Mouse (Mus musculus) T-cell, adult 2 months (primary cell): ENCODE measurements around the gene Sec62.

Experiments
- DNase-seq: peaks from one replicate; pipeline ENCODE4 v3.0.0; 2022; ENCODE audit warnings: low spot score

Gene Sec62

GRCm38 (mm10) chr3:30792737-30793402 lies at the start of gene Sec62:
Gene Sec62 (plus strand): TSS chr3:30792875.
- peak; percentile 92 for DNase-seq

DNA sequence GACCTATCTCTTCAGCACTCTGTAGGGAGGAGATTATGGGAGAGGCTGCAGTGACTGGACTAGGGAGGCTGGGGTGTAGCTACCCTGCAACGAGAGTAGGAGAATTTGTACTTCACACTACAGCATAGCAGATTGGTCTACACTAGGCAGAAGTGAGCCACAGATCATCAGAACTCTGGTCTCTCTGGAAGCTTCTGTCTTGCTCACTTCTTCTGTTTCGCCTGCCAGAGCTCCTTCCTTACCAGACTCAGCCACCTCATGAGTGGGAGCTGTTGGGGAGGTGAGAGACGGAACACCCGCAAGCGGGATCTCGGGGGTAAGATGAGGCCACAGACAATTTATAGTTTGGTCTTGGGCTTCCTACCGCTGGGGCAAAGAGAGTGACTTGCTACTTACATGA lies 49.8 kb upstream of the Sec62 start:
- DNase-seq, result no peak

- DNase-seq, result no peak
These were observed 46.7 kb upstream of the Sec62 start, which contains the start of gene Samd7 for GRCm38 (mm10) chr3:30746006-30746405. Gene Samd7 (plus strand): TSS chr3:30746293.

DNA sequence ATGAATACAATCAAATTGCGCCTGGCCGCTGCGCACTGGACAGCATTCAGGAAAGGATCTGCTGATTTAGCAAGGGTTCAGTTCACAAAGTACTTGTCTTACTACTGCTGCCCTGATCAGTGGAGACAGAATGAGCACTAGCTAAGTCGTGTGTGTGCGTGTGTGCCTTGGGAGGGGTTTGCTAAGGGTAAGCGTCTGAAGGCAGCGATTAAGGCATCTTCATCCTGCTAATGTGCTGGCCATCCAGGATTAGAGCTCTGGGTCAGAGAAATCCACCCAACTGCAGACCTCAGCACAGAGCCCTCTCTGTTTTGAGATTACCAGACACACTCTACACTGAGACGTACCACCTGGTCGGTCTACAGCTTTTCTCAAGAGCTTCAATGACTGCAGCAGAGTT lies 44.4 kb upstream of the Sec62 start:
- DNase-seq, result no peak

GRCm38 (mm10) chr3:30754696-30755095 lies 38.0 kb upstream of the Sec62 start:
- DNase-seq, result no peak

- DNase-seq, result no peak
These were observed 27.8 kb upstream of the Sec62 start for GRCm38 (mm10) chr3:30764877-30765276.

DNA sequence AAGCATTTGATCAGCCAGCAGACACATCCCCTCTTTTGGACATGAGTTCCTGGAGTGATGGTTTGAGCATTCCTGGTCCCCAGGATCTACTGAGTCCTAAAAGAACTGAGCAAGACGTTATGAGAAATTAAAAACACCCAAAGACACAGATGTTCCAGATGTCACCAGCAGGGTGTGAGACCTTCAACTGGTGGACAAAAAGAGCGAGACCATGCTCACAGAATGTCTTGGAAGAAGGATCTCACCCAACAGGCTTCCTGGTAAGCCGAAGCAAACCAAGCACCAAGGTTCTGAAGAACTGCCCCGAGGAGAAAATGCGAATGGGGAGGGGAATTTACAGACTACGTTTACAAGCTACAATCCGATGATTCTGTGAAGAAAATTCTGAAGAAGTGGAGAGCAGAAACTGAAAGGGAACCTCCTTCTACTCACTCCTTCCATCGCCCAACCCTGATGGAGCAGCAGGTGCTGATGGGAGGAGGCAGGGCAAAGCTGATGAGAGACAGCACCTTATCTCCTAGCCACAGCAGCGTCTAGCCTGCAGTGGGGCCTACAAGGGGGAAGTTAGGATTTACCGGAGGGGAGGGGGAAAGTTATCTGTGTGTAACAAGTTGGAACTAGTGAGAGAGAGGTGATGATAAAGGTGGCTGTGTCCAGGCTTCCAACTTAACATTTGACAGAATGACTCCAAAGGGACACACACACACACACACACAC lies 27.2 kb upstream of the Sec62 start:
- peak; percentile 57 for DNase-seq

DNA sequence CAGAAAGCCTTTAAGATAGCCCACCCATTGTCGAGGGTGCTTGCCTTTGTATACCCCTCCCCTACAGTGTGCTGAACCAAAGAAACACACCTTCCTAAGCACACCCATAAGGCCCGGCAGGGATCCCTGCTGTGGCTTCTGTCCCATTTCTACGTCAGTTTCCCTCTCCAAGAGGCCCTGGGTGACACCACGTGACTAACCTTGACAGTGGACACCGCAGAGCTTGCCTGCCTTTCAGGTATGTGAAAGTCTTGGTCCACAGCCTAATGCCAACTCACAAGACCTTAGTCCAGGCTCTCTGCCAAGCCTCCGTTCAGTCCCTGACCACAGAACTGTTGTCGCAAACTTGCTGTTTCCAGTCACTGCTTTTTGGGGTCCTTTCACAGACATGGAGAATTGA lies 26.5 kb upstream of the Sec62 start:
- no peak for DNase-seq

GRCm38 (mm10) chr3:30767271-30767670 lies 25.4 kb upstream of the Sec62 start:
- DNase-seq, result no peak

DNA sequence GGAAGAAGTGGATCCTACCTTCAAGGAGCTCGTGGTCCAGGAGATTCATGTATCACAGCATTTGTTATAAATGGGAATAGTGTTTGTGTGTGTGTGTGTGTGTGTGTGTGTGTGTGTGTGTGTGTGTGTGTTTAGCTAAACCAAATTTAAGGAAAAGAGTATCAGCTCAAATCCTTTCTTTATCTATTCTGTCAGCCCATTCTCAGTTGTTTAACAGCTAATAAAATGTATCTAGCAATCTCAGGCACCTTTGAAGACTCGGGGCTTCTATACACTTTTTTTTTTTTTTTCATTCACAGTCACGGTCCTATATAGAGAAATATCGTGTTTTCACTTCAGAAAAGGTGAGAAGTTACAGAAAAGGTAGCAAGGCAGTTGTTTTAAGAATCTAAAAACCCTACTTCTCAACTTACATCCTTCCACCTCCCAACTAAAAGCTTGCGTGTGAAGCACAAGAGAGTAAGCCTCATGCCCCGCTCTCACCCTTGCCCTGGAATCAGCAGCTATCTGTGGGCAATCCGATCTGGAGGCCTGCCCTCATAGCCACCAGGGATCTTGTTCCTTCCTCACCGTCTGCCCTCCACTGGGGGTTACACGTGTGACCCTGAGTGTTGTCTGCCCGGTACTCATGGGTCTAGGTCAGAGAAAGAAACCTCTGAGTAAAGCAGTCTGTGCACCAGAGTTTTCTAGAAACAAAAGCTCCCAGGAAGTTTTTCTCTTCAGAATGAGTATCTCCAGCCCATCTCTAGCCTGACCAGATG lies 22.7 kb upstream of the Sec62 start:
- DNase-seq, result no peak

DNA sequence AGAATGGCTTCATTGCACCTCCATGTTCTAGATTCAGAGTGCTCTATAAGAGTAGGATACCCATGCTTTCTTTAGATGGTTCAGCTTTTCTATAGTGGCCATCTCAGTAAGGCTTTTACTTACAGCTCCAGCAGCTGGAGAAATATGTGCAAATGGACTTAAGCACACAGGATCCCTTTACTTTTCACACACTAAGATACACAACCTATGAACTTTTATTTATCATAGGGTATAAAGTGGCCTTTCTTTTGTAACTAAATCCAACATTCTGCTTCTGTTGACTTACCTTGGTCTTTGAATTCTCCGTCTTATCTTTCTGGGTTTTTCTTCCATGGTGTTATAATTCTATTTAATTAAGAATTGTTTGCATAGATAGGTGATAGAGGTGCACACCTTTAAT lies 21.1 kb upstream of the Sec62 start:
- DNase-seq, result no peak

- no peak for DNase-seq
These were observed 20.0 kb upstream of the Sec62 start for GRCm38 (mm10) chr3:30772631-30773030.

- no peak for DNase-seq
These were observed 18.0 kb upstream of the Sec62 start for GRCm38 (mm10) chr3:30774677-30775076.

DNA sequence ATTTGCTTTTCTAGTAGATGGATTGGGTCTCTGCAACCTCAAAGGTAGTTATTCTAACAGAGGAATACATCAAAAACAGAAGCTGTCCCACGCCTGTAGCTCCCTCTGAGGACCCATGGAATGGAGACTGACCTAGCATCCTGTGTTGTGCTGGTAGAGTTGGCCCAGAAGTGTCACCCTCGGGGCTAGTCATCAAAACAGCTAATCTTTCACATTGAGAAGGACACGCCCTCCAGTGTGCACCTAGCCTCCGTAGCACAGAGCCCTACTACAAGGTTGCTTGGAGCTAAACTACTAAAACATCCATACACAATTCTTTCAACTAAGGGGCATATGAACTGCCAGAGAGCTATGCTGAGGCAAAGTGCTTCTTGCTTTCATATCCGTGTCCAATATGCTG lies 14.7 kb upstream of the Sec62 start:
- DNase-seq, result no peak

- no peak for DNase-seq
These were observed 4.1 kb upstream of the Sec62 start for GRCm38 (mm10) chr3:30788531-30788930.

DNA sequence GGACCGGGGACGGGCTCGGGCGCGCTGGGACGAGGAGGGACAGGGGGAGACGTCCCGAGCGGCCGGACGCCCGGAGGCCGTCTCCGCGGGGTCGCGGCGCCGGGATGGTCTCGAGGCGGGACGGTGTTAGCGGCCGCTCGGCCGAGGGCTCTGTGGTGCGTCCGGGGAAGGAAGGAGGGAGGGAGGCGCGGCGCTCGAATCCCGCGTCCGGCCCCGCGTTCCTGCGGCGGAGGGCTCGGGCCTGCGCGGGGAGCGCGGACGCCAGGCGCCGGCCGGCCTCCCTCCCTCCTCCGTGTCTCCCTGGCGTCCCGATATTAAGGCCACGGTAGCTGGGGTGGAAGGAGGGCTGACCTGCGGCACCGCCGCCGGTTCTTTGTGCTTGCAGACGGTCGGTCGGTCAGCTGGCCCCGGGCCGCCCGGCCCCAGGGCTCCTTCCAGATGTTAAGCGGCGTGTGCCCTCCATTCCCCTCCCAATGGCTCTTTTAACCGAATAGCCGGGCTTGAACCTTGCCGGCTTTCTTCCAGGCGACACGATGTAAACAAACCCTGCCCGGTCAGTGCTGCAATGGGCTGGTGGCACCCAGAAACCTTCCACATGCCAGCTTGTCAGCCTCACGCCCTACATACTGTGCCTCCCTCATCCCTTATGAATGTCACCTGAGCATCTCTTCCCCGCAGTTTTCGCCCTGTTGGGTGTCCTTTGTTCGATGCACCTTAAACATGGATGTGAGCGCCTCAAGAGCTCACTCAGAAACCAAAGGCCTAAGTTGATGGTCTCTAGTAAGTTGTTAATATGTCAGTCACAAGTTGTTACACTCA lies 937 bp downstream of the Sec62 start:
- peak; percentile 16 for DNase-seq

DNA sequence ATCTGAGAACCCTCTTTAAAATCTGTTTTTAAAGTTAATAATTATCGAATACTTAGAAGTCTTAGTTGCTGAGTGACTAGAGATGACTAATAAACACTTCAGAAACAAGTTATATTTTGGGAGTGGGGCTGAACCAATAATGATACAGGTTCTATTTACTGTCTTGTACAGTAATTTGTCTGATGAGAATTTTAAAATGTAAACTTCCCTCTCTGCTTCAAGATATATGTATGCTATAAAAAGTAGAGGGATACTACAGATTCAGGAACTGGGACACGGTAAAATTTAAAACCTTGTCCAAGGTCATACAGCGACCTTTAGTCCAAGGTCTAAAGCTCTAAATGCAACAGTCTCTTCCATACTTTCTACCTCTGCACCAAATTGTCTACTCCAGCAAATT lies 9.5 kb downstream of the Sec62 start:
- DNase-seq, result no peak

DNA sequence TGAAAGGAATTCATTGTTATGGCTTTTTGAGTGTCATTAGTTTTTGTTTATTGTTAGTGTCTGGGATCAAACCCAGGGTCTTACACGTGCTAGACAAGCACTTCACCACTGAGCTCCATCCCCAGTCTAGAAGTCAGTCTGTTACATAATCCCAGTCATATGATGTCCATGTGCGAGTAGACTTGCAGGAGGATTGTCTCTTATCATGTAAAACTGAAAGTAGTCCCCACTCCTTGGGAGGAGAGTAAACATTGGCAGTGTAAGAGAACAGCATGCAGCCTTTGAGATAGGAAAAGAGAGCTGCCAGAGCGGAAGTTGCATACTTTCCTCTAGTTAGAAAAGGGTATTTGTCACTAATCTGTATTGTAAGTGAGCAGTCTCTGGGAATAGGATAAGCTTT lies 20.2 kb downstream of the Sec62 start:
- DNase-seq, result no peak

DNA sequence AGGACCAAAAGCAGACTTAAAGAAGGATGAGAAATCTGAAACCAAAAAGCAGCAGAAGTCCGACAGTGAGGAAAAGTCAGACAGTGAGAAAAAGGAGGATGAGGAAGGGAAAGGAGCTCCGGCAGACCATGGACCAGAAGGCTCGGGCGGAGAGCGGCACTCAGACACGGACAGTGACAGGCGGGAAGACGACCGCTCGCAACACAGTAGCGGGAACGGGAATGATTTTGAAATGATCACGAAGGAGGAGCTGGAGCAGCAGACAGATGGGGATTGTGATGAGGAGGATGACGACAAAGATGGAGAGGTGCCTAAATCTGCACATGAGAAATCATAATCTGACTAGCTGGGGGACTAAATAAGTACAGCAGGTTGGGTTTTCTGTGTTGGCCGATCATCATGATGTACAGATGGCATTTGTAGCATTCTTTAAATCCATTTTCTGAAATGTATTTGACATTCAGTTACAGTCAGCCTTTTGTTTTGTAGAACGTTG lies 26.0 kb downstream of the Sec62 start:
- no peak for DNase-seq

GRCm38 (mm10) chr3:30822163-30822562 lies 29.5 kb downstream of the Sec62 start:
- DNase-seq, result no peak

DNA sequence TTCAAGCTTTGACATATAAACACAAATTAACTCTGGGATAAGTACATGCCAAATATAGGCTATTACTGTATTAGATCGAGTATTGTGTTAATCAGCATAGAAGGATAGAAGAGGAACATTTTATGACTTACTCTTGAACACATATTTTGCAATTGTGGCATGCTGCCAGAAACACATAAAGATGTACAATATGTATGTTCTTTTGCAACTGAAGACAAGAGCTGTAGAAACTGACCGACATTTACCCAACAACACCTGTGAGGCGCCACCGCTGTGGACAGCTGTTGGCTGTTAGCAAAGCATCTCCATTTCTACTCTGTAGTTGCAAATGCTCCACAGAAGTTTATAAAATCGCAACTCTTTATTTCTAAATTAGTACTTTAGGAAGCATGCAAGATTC lies 33.4 kb downstream of the Sec62 start:
- DNase-seq, result no peak
